Mouse (Mus musculus): ENCODE measurements around the gene Adam30.

Gene Adam30

DNA sequence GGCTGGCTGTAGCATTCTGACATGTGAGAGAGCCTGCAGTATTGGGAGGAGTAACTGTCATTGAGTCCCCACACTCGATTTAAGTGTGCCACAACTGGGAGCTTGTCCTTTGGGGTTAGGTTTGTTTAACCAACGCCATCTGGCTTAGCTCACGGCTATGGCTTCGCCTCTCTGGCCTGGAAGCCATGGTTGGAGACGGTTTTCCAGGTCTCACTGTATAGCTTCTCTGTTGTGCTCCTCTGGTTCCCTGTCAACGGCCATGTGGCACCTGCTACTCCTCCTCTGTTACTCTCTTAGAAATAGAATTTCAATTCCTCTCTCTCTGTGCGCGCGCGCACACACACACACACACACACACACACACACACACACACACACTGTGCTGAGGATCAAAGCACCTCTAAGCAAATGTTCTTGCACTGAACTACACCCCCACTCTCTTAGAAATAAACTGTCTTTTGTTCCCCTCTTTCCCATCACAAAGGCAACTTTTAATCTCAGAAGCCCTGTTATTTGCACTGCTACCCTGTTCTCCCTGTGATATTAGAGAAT, 24.8 kb downstream of the Adam30 start:
- in situ Hi-C loops (cut with MseI, MboI) = loop anchor here in 1 of 2 experiments (10.0 kb wide), 1 partner anchor 130 kb away; no protein-coding TSS in a partner anchor

DNA sequence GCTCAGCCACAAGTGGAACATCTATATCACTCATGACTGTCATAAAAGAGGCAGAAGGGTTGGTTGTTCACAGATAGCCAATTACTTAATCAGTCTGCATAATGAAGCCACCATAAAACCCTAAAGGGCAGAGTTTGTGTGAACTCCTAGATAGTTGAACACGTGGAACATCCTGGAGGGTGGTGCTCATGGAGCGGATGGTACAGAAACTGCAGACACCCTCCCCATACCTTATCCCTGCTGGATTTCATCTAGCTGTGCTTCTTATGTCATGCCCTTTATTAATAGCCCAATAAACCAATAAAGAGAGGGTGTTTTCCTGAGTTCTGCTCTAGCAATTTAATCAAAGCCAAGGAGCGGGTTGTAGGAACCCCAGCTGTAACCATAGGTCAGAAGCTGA, 27.3 kb downstream of the Adam30 start:
- in situ Hi-C loops (cut with MseI, MboI) = loop anchor here in 1 of 2 experiments (10.0 kb wide), 1 partner anchor 127 kb away; no protein-coding TSS in a partner anchor

DNA sequence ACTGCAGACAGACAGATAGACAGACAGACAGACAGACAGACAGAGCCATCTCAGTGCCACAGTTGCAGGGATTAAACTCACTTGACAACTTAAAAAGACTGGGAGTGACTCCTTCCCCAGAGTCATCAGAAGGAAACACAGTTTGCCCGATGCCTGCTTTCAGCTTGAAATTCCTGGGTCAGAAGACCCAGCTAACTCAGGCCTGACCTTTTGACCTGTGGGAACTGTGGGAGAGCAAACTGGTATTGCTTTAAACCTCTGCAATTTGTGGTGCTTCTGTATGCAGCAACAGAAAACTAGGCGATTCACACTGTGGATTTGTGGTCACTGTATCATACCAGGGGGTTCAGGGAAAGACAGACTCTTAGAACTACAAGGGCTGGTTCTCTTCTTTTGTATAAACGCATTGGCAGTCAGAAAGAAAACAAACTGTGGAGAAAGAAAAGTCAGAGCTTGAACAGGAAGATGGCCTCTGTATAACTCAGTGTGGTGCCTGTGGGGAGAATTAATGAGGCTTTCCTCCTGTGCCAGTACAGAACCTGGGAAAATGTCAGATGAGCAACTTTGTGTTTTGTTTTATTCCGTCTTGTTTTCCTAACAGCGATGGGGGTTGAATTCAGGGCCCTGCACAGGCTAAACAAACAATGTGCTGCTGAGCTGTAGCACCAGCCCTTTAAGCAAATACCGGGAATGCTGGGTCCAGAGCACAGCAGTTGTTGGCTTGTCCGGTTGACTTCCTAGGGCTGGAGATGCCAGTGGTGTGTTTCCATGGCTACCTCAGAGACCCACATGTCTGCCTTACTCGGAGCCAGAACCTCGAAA, 37.5 kb downstream of the Adam30 start:
- in situ Hi-C loops (cut with MseI, MboI) = no loop called here

DNA sequence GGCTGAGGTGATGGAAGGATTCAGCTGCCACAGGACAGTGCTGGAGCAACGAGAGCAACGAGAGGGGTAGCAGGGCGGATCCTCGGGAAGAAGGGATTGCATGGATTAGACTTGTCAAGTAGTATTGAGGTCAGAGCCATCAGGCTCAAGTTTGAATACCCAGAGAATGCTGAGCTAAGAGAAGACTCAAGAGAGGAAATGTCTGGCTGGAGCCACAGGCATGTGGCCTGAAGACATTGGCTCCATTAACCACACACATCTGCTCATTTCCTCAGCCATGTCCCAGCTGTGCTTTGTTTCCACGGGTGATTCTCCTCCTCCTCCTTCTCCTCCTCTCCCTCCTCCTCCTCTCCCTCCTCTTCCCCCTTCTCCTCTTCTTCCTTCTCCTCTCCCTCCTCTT, 39.3 kb downstream of the Adam30 start:
- in situ Hi-C loops (cut with MseI, MboI) = no loop called here

DNA sequence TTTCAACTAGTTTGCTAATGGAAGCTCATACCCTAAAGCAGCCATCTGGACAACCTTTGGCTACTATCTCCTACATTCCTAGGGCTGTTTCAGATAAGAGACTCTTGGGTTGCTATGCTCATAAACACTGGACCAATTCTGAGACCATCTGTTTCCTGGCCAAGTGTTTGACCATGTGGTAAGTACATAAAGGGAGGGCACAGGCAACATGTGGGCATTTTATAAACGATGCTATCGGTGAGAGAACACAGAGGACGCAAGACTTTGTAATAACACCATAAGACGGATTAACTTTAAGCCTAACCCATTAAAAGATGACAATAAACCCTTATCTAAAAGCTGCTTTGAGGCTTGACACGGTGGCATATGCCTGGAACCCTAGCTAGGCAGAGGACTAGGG, 42.9 kb downstream of the Adam30 start:
- in situ Hi-C loops (cut with MseI, MboI) = no loop called here

DNA sequence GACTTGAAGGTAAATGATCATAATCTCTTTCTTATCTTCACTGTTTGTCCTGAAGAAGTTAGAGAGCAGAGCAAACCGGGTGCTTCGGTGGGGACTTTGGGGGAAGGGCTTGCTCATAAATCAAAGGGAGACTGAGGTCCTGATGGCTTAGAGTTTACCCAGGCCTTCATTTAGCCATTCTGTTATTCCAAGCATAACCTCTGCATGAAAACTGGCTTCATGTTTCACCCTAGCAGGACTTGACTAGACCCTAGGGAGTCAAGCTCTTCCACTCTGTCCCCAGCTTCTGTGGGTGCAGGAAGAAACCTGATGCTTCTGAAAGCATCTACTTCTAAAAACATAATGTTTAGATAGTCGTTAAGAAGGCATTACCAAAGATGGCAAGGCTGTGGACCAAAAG, 46.5 kb downstream of the Adam30 start:
- in situ Hi-C loops (cut with MseI, MboI) = no loop called here

DNA sequence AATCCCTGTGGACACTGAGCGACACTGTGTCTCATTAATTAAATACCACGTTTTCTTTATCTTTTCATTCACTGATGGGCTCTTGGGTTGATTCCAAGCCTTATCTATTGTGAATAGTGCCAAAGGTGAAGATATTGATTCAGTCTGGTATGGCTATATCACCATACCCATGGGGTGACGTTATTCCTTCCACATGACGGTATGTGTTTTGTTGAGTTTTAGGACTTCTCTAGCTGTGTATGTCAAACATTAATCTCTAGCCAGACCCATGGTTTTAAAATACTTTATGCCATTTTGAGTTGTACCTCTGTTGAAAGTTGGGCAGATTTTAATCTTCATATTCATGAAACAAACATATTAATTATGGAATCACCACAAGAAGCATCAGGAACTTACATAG, 48.7 kb downstream of the Adam30 start:
- in situ Hi-C loops (cut with MseI, MboI) = no loop called here

DNA sequence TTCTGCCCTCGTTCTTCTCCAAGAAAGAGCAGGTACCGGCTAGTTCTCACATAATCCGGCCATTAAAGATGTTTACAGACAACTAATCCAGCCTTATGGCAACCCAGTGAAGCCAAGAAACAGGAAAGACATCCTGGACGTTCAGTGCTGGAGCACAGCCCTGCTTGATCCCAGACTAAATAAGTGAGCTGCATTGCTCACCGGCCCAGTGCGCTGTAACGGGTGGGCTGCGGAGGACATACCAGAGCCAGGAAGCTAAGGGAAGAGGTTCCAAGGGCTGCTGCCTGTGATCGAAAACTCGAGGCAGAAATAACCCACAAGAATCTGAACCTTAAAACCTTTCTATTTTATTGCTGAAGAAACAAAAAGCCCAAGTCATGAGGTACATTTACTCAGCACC, 50.4 kb downstream of the Adam30 start:
- in situ Hi-C loops (cut with MseI, MboI) = loop anchor here in 1 of 2 experiments (5.0 kb wide), 1 partner anchor 34 kb away; no protein-coding TSS in a partner anchor

DNA sequence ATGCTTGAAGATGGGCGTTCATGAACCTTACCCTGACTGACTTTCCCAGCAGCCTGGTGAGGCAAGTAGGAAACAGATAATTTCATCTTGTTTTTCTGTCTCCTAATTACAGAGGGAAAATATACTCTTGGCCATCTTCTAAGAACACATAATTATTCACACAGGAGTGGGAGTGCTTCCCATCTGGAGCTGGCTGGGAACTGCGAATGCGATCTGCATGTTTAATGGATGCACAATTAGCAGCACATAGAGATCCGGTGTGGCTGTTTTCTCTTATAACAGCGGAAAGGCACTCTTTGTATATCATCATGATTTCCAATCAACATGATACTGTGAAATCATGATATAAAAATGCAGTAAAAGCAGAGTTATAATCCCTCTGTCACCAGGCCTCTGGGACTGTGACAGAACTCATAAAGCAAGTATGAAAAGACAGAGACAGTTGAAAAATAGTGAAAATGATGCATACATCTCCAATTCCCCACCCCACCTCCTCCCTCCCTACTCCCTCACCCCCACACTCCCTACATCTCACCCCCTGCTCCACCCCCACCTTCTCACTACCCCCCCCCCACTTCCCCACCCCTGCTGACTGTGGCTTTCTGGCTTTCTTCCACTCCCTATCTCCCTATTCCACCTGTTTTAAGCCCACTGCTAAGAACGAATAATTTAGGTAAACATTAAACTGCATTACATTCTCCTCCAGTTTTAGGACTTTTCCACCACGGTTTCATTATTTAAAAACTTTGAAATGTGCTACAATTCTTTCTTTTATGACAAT, 51.1 kb downstream of the Adam30 start:
- in situ Hi-C loops (cut with MseI, MboI) = loop anchor here in 1 of 2 experiments (5.0 kb wide), 1 partner anchor 34 kb away; no protein-coding TSS in a partner anchor

Measured in mouse trophoblast stem cell (cell line).